Mouse (Mus musculus): ENCODE results near the gene Cbx3.
A peak's percentile ranks its signal among the peaks of the same experiment; 100 is the strongest.
"Not testable (repeated sequence)": the region's sequence is repeated elsewhere in the genome, so short reads cannot be mapped to it uniquely, and the experiment has no call there.

Cbx3 gene

GRCm38 (mm10) chr6:51471179-51471505 lies 982 bp downstream of the Cbx3 start:
- no peak for DNase-seq

- no peak for DNase-seq
Observed at GRCm38 (mm10) chr6:51471782-51472181, 1.6 kb downstream of the Cbx3 start.

GRCm38 (mm10) chr6:51472213-51472612 lies 2.1 kb downstream of the Cbx3 start:
- no peak for DNase-seq

- no peak for DNase-seq
Observed at GRCm38 (mm10) chr6:51479136-51479731, 9.1 kb downstream of the Cbx3 start.

GRCm38 (mm10) chr6:51481548-51481947 lies 11.4 kb downstream of the Cbx3 start:
- DNase-seq = peak; percentile 57

- DNase-seq = no peak
Observed at GRCm38 (mm10) chr6:51483861-51484260, 13.7 kb downstream of the Cbx3 start.

- DNase-seq = not testable (repeated sequence)
Observed at GRCm38 (mm10) chr6:51484556-51484955, 14.4 kb downstream of the Cbx3 start.

- no peak for DNase-seq
Observed at GRCm38 (mm10) chr6:51485646-51486045, 15.5 kb downstream of the Cbx3 start.

GRCm38 (mm10) chr6:51486076-51486710 lies 16.0 kb downstream of the Cbx3 start:
- no peak for DNase-seq

- DNase-seq = no peak
Observed at GRCm38 (mm10) chr6:51486731-51487130, 16.6 kb downstream of the Cbx3 start.

GRCm38 (mm10) chr6:51489787-51490186 lies 19.6 kb downstream of the Cbx3 start:
- DNase-seq = peak; percentile 87

- peak; percentile 32 for DNase-seq
Observed at GRCm38 (mm10) chr6:51497321-51498111, 27.4 kb downstream of the Cbx3 start.

GRCm38 (mm10) chr6:51505671-51506070 lies 35.5 kb downstream of the Cbx3 start:
- no peak for DNase-seq

- no peak for DNase-seq
Observed at GRCm38 (mm10) chr6:51507556-51507955, 37.4 kb downstream of the Cbx3 start.

GRCm38 (mm10) chr6:51508750-51509648 lies 38.8 kb downstream of the Cbx3 start:
- peak; percentile 75 for DNase-seq

- DNase-seq = peak; percentile 70
Observed at GRCm38 (mm10) chr6:51510094-51510493, 39.9 kb downstream of the Cbx3 start.

- no peak for DNase-seq
Observed at GRCm38 (mm10) chr6:51510946-51511345, 40.8 kb downstream of the Cbx3 start.

GRCm38 (mm10) chr6:51513745-51514144 lies 43.6 kb downstream of the Cbx3 start:
- DNase-seq = no peak

GRCm38 (mm10) chr6:51514860-51515259 lies 44.7 kb downstream of the Cbx3 start:
- DNase-seq = no peak

- no peak for DNase-seq
Observed at GRCm38 (mm10) chr6:51523310-51523709, 53.1 kb downstream of the Cbx3 start.

- DNase-seq = no peak
Observed at GRCm38 (mm10) chr6:51523807-51524320, 53.7 kb downstream of the Cbx3 start, which contains the start of gene Snx10. Gene Snx10 (plus strand): TSS chr6:51523901.

GRCm38 (mm10) chr6:51524321-51524931 lies 54.3 kb downstream of the Cbx3 start:
- no peak for DNase-seq

Data from kidney, adult 9 months (tissue).